Mouse (Mus musculus) gastrocnemius, adult 18-20 months (tissue): ENCODE measurements at regions not wholly inside any gene's neighbourhood (a gene's known extent, or its start where the extent isn't known, plus 50 kb on each side); places are given as distances from the start of the nearest gene placed in this dataset.

ENCODE experiments used
- DNase-seq: peaks from one replicate; pipeline ENCODE4 v3.0.0; 2021; ENCODE audit warnings: low spot score

DNA sequence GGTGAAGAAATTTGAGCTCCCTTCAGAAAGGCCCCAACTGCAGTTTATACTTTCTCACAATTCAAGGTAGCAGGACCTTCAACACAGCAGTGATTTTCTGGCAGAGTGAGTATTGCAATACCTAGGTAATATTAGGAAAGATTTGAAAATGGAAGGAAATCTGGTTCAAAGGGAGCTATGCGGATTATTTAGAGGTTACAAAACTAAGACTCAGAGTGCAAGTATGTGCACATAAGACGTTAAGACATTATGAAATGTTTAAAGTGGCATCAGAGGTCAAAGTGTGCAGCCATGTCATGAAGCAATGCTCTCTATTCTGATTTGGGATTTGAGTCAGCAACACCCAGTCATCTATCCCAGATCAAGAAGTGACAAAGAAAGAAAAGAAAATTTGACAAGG lies 164.6 kb downstream of the Ptn start:
- no peak for DNase-seq

DNA sequence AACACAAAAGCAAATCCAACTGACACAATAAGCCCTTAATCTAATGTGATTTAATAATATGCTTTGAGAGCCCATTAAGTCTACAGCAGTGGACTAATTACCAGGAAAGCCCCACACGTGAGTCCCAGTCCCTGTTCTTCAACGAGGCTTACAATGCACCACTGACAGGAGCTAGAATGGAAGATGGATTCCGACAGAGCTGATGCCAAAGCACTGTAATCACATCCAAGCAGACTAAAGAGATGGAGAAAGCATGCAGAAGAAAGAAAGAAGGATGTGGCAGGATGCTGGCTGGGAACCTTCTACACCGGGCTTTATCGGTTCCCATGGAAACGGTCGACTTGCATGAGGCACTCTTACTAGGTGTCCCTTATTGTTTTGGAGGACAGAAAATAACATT lies 165.1 kb downstream of the Ptn start:
- DNase-seq, result no peak

DNA sequence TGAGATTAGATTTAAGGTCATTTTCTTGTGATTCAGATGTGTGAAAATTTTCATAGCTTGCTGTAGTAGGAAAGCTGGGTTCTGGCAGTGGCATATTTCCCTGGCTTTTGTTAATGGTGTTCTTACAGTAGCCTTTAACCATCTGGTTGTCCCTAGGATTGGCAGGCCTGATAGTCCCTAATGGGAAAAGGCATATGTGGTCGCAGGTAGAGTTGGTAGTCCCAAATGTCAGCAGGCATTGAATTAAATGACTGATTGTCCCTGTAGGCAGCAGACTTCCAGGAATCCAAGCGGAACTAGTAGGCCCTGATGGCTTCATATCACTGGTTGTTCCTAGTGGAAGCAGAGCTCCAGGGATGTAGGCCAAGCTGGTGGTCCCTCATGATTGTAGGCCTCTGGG lies 173.0 kb downstream of the Ptn start:
- DNase-seq, result no peak

DNA sequence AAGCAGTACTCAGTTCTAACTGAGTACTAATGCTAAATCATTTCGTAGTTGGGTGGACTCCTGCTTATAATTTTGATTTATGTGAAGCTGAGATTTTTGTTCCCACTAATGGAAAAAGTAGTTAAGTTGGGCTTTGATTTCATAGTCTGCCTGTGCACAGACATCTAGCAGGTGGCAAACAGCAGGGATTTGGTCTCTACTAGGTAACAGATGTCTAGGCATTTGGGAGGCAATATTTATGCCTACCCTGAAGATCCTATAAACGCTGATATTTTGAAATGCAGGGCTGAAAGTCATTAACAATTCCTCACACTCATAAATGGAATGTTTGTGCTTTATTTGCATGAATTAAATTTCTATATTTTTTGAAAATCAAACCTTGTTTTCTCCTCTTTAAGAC lies 182.4 kb downstream of the Ptn start:
- DNase-seq, result no peak

DNA sequence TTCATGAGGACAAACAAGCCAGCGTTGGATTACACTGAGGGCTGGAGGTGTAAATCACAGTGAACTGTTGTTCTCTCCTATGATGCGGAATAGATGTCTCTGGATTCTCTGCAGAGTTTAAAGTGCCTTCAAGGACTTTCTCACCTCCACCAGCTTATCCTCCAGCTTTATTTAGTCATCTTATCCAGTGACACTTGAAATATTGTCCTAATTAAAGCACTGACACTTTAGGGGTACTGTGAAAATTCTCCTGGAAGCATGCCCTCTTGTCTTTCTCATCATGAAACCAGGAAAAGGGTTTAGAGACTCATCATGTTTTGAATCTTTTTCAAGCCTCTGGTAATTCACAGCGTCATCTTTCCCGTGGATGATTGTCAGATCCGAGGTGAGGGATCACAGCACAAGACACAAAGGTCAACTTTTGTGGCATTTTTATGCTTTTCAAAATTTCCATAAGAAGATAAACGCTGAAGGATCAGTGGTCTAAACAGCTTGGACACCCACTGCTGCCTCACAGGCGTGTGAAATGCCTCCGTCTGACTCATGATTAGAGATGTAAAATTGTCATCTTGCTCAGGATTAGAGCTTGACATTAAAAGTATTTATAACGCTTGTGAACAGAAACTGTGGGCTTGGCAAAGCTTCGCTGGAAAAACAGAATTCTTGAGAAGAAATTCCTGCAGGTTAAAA lies 201.6 kb downstream of the Ptn start:
- DNase-seq, result no peak

DNA sequence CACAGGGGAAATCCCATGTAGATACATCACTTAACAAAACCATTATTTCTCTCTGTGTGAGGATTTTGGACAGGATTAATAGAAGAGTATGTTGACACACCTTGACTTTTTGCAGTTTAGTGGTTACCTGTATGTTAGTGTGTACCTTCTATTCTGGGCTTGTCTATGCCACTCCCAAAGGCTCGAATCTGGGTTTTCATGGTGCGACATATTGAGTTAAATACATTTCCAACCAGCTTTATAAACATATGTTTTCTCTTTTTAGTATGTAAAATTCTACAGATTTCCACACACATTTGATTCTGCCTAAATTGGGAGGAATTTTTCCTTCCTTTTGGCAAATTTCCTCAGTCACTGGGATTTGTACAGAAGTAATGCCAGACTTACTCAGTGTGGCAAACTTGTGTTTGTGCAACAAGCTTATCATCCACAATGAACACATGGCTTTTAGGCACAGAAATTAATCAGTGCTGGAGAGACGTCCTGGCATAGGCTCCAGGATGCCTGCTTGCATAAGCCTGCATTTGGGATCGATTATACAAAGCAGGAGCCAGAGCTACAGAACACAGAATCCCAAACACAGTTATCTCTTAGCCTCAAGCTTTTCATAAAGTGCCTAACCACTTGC lies 204.3 kb downstream of the Ptn start:
- peak; percentile 8 for DNase-seq

DNA sequence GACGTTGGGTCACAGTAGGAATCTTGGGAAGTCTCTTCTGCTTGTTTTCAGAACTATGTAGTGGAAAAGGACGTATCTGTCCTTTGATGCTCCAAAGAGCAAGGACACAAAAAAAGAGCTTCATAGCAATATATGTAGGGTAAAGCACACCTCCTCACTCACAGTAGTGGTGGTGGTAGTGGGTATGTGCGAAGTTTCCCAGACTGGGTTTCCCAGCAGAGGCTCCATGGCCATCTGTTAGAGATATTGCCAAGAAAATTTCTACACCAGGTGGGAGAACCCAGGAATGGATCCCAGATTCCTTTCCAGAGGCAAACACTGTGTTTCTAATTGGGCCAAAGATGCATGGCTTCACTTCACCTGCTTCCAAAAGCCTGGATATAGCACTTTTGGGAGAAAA lies 205.2 kb downstream of the Ptn start:
- no peak for DNase-seq

DNA sequence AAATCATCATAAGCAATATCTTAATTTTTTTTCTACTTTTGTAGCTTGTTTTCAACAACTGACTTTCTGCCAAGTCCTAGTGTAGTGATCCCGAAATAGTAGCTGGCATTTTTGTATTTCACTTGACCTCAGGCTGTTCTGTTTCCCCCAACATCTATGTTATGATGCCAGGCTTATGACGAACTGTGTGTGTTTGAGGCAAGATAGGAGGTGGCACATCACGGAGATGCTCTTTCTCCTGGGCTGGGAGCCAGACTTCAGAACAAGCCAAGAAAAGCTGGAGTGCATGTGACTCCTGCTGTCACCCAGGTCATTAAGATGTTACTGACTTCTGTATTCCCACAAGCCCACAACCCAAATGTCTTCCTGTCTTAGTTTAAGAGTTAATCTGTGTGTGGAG lies 208.7 kb downstream of the Chrm2 start:
- DNase-seq, result no peak

DNA sequence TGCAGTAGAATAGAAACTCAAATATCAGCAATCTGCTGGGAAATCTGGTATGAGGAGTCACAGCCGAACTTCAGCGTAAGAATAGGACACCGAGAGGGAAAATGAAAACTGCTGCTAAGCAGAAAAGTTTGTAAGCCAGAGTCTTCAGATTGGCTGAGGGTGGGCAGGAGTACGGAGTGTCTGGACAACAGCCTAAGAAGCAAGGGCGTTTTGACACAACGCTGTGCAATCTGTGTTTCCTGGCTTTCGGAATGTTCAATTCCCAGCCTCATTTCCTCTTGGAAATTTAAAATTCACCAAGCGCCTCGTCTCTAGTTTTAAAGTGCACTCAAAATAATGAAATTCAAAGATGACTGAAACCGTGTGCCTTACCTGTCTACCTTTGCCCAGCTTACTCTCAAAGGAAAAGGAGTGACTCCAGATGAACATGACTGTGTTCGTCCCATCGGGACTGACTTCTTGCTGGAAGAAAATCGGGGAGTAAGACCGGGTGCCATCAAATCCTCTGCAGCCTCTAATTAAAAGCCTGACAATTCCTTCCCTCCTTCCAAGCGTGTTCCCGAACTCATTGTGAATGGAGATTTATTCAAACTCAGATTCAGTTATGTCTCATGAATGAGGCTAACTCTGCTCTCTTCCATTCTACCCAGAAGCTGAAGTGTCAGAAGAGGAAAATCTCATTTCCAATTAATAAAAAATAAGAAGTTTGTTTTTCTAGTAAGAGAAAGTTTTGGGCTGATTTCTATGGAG lies 203.2 kb downstream of the Chrm2 start:
- no peak for DNase-seq

DNA sequence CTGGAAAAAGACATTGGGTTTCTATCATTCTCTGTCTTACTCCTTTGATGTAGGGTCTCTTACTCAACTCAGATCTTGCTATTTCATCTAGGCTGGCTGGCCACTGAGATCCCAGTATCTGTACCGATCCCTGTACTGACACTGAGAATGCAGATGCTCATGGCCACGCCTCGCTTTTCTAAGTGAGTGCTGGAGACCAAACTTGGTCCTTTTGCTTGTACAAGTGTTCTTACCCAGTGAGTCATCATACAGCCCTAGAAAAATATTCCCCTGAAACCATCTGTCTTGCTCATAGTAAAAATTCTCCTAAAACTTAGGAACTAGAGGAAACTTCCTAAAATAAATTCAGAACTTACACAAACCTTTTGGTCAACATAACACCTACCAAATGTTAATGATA lies 193.2 kb downstream of the Chrm2 start:
- no peak for DNase-seq
